Mouse (Mus musculus) brain, embryonic 14.5 days (tissue): ENCODE data around the gene Rbbp5.

Experiments
- CTCF ChIP-seq: fragments of 200-500 bp; IDR thresholded peaks from 2 replicates; pipeline ENCODE4 v1.5.1; 2012; ENCODE audit warnings: inconsistent platforms, mild to moderate bottlenecking, moderate library complexity, borderline replicate concordance; ENCODE audit not compliant: insufficient read depth, insufficient read length; ENCODE audit errors: extremely low read depth
- POLR2A ChIP-seq: fragments of 200-500 bp; IDR thresholded peaks from 2 replicates; pipeline ENCODE4 v1.6.1; 2012; ENCODE audit warnings: mild to moderate bottlenecking, inconsistent platforms, borderline replicate concordance; ENCODE audit not compliant: poor library complexity, insufficient read depth, insufficient read length, severe bottlenecking; ENCODE audit errors: extremely low read depth

DNA sequence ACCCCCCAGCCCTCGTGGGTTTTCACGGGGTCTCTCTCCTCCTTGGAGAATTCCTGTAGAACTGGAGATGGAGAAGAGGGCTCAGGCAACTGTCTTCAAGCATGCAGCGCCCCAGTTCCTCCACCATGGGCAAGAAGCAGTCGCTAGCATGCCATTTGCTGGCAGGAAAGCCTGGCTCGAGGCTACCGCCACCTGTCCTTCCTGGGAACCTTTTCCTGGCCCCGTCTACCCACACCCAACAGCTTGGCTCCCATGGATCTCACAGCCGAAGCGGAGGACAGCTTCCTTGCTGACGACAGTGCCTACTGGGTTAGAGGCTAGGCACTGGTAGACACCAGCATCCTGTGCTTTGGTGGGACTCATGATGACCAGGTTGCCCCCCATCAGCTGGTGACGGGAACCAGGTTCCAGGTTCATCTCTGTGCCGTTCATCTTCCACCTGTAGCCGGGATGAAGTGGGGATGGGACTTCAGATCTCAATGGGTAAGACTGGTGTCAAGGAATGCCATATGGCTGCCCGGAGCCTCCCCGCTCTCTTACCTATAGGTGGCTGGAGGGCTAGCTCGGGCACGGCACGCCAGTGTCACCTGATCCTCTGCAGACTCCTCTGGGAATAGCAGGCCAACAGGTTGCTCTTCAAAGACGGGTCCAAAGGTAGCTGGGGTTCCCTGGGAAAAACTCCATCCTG is 51.6 kb downstream of the Rbbp5 start:
- TF ChIP-seq CTCF: no peak
- no peak for TF ChIP-seq POLR2A
